Mouse (Mus musculus): ENCODE measurements around the gene Senp1.

GRCm38 (mm10) chr15:98039682-98040081 lies 53.9 kb downstream of the Senp1 start:
- no peak for TF ChIP-seq CTCF (IDR thresholded peaks at IDR 0.05; ENCODE audit: extremely low read depth, insufficient read depth, insufficient read length, insufficient replicate concordance)
- no peak for TF ChIP-seq POLR2A (IDR thresholded peaks at IDR 0.05; ENCODE audit: low read depth, low read length)
